Mouse (Mus musculus) kidney, embryonic 16.5 days (tissue): Measurements from ENCODE around the gene Tril. TPM values are rescaled to one million over a fixed set of nuclear protein-coding genes. Genes with fewer than 3 reads are reported as not detected.

Source experiments
- ATAC-seq: fragments of 200-750 bp; cut with Nextera tagmentation; 2 replicates; pipeline ENCODE4 v1.8.0; 2017; ENCODE audit warnings: moderate TSS enrichment; ENCODE audit not compliant: low FRiP score, low TSS enrichment
- H3K27ac ChIP-seq: fragments of 300-500 bp; sonication (generic); 2 replicates; pipeline ENCODE4 v1.5.1; 2014; ENCODE audit warnings: low read length
- H3K27me3 ChIP-seq: fragments of 300-500 bp; sonication (generic); 2 replicates; pipeline ENCODE4 v1.6.1; 2014; ENCODE audit warnings: low read length, control low read depth, mixed read lengths; ENCODE audit not compliant: insufficient read depth
- H3K36me3 ChIP-seq: fragments of 300-500 bp; sonication (generic); 2 replicates; pipeline ENCODE4 v1.6.1; 2014; ENCODE audit warnings: low read length, control low read depth, mixed read lengths; ENCODE audit not compliant: insufficient read depth
- H3K4me1 ChIP-seq: fragments of 300-500 bp; sonication (generic); 2 replicates; pipeline ENCODE4 v1.6.1; 2014; ENCODE audit warnings: low read length, control low read depth, mixed read lengths; ENCODE audit not compliant: insufficient read depth
- H3K4me2 ChIP-seq: fragments of 300-500 bp; sonication (generic); replicated peaks from 2 replicates; pipeline ENCODE4 v1.6.1; 2014; ENCODE audit warnings: low read depth, low read length
- H3K4me3 ChIP-seq: fragments of 300-500 bp; sonication (generic); 2 replicates; pipeline ENCODE4 v1.5.1; 2014; ENCODE audit warnings: mild to moderate bottlenecking, low read length
- H3K9ac ChIP-seq: fragments of 300-500 bp; sonication (generic); replicated peaks from 2 replicates; pipeline ENCODE4 v1.6.1; 2014; ENCODE audit warnings: low read length
- H3K9me3 ChIP-seq: fragments of 300-500 bp; sonication (generic); 2 replicates; pipeline ENCODE4 v1.6.1; 2016; ENCODE audit warnings: low read length, control low read depth
- WGBS: fragments of 180-500 bp; shearing (Covaris S2); extraction: QIAGEN DNeasy Blood & Tissue Kit; methylation state at CpG from one replicate; pipeline ENCODE4 v1.1.7; 2014; 5-methylcytosine and 5-hydroxymethylcytosine counted together
- polyA plus RNA-seq: library from polyadenylated mRNA; unstranded; fragments of >200 nt; fragmentation: Nextera tagmentation; extraction: Ambion mirVana; gene quantifications from 2 replicates; pipeline ENCODE4 v1.2.1, GENCODE M21; 2015

Tril gene
- polyA plus RNA-seq, 1 experiment from 2014 or later, result 83.7 TPM

DNA sequence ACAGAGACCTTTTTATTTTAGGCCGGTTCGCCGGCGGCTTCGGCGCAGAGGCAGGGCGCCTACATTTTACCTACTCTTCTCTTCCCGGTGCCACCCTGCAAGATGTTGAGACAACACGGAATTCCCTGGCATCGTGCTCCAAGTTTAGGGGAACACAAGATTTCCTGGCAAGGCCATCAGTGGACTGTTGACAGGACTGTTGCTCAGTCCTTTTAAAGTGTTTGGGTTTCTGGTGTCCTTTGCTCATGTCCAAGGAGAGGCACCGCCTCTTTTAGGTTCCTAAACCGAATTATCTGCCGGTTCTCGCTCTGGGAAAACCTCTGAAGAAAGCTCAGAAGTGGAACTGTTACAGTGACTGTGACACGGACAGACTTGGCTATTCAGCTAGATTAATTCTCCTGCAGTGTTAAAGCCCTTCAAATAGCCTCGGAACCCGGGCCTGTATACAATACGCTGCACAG, 441 bp upstream of the Tril start:
- Histone ChIP-seq H3K9me3 (no peaks in the 10 kb centered on the region), H3K27me3 (peaks cover 8% of the 10 kb centered on the region; the same call in 1 of the 2 replicates), H3K4me1 (peaks cover 35% of the 10 kb centered on the region), H3K4me3 (peak overlapping the region; percentile 59), H3K27ac (peak overlapping the region; percentile 98), H3K36me3 (no peaks in the 10 kb centered on the region), H3K4me2 (peak overlapping the region; percentile 86), H3K9ac (peak overlapping the region; percentile 91)
- ATAC-seq, result peak; percentile 1; the same call in 1 of the 2 replicates
- WGBS, result 2% methylated on average over 18 of the region's 18 CpGs

DNA sequence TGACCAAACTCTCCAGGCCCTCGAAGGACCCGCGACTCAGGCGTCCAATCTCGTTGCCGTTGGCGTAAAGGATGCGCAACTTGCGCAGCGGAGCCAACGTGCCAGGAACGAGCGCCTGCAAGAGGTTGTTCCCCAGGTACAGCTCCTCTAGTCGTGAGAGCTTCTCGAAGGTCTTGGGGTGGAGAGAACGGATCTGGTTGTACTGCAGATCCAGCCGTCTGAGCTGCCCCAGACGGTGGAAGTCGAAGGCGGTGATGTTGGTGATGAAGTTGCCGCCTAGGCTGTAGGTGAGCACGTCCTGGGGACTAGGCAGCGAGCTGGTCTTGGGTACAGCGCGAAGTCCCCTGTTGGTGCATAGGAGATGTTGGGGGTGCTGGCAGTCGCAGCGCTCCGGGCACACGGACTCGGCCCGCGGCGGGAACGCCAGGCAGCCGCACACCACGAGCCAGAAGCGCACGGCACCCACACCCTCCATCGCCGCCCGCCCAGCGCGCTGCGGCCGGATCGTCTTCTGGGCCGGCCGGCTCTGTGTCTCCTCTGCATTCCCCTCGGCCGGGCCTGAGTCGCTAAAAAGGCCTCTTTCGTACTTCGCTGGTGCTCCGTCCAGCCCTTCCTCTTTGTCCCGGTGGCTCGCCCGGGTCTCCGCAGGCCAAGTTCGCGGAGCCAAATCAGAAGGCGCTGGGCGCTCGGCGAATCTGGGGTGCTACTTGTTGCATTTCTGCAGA, 707 bp downstream of the Tril start:
- WGBS, result under 1% methylated on average over 63 of the region's 64 CpGs
- H3K9ac ChIP-seq, result peak overlapping the region; percentile 91
- peak overlapping the region; percentile 86 for H3K4me2 ChIP-seq
- H3K36me3 ChIP-seq, result peaks cover 3% of the 10 kb centered on the region
- ATAC-seq, result peak; percentile 10; the same call in 1 of the 2 replicates
- H3K9me3 ChIP-seq, result no peaks in the 10 kb centered on the region
- peak overlapping the region; percentile 98 for H3K27ac ChIP-seq
- H3K27me3 ChIP-seq, result peaks cover 8% of the 10 kb centered on the region; the same call in 1 of the 2 replicates
- peak overlapping the region; percentile 59 for H3K4me3 ChIP-seq
- H3K4me1 ChIP-seq, result peaks cover 35% of the 10 kb centered on the region

DNA sequence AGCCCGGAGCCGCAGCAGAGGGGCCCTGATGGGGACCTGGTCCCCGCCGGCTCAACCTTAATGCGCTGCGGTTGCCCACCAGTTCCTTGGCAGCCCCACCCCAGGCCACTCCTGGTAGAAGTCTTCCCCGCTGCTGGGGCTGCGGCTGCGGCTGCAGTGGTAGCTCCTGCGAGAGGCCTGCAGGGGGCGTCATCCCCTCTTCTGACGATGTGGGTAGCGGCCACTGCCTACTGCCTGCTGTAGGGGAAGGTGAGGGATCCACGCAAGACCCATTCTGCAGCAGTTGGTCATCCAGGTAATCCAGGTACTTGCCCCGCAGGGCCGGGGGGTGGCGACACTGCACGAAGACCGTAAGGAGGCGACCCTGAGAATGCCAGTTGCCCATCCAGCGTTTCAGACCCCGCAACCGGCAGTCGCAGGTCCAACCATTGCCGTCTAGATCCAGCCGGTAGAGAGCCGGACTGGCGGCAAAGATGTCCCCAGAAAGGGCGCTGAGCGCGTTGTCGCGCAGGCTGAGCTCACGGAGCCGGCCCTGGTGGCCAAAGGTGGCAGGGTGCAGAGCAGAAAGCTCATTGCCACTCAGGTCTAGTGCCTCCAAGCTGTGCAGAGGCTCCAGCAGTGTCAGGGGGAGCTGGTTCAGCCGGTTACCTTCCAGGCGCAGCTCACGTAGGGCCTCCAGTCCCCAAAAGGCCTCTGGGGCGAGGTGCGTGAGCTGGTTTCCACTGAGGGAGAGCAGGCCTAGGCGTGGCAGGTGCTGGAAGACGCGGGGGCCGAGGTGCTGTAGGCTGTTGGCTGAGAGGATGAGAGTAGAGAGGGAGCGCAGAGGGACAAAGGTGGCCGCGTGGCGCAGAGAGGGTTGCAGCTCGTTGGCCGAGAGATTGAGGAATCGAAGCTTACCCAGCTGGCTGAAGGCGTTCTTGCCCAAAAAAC, 1.6 kb downstream of the Tril start:
- Histone ChIP-seq H3K4me1 (peaks cover 35% of the 10 kb centered on the region), H3K4me2 (peak overlapping the region; percentile 86), H3K9me3 (no peaks in the 10 kb centered on the region), H3K27ac (peak overlapping the region; percentile 98), H3K36me3 (peaks cover 4% of the 10 kb centered on the region), H3K4me3 (peak overlapping the region; percentile 59), H3K27me3 (peaks cover 8% of the 10 kb centered on the region; the same call in 1 of the 2 replicates), H3K9ac (peak overlapping the region; percentile 91)
- peak; percentile 55 for ATAC-seq
- WGBS, result 1% methylated on average over 52 of the region's 52 CpGs

DNA sequence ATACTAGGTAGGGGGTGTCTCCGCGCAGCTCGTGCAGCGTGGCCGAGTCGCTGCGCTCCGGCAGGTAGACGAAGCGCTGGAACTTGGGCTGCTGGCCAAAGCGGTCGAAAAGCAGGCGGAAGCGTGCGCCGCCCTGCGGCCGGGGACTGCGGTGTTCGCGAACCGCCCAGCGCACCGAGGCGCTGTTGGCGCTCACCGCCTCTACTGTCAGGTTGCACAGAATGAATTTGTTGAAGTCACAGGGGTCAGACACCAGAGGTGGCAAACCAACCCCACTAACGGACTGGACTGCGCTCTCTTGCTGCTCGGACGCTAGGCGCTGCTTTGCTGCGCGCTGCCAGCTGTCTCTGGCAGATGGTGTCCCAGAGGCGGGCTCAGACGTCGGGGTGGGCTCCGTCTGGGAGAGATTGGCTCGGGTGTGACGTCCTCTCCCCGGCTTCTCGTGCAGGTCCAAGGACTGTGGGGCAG, 2.3 kb downstream of the Tril start:
- peaks cover 35% of the 10 kb centered on the region for H3K4me1 ChIP-seq
- under 1% methylated on average over 42 of the region's 42 CpGs for WGBS
- peaks cover 8% of the 10 kb centered on the region; the same call in 1 of the 2 replicates for H3K27me3 ChIP-seq
- peaks cover 4% of the 10 kb centered on the region for H3K36me3 ChIP-seq
- H3K9ac ChIP-seq, result peak overlapping the region; percentile 91
- ATAC-seq, result peak; percentile 3; the same call in 1 of the 2 replicates
- peak overlapping the region; percentile 86 for H3K4me2 ChIP-seq
- peak overlapping the region; percentile 98 for H3K27ac ChIP-seq
- no peaks in the 10 kb centered on the region for H3K9me3 ChIP-seq
- peak overlapping the region; percentile 59 for H3K4me3 ChIP-seq

DNA sequence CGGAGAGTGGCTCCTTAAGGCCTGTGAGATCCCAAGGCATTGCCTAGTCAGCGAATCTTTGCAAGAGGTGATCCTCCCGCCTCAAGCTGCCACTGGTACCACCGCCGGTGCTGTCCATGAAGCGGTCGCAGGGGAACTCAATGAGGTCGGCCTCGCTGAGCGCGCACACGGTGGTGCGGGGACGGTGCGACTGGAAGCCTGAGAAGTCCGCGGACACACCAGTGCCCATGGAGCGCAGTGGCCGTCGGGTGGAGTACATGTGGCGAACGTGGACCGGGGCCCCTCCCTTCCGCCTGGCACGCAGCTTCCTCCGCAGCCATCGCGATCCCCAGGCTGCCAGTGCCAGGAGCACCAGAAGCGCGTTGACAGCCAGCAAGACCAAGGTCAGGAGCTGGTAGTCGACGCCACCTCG, 2.9 kb downstream of the Tril start:
- peak overlapping the region; percentile 52 for H3K27ac ChIP-seq

DNA sequence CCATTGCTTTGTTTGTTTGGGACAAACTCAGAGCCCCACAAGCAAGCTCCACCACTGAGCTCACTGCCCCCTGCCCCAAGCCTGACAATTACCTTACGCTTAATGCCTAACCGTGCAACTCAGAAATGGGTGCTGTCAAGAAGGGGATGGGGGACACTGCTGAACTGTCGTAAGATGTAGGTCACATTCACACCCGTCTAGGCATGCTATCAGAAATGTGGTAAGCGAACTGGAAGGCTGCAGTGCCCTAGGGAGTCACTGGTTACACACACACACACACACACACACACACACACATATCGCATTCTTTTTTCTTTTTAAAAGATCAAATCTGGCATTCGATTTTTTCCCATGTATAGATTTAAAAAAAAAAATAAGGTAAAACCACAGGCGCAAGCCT, 4.0 kb downstream of the Tril start:
- Histone ChIP-seq H3K4me2 (peak overlapping the region; percentile 86), H3K4me1 (peaks cover 30% of the 10 kb centered on the region), H3K36me3 (peaks cover 4% of the 10 kb centered on the region), H3K27ac (no peak overlapping the region), H3K9ac (0 out of 2 replicates have a peak overlapping the region, but pooled peaks have one; percentile 7), H3K4me3 (peak overlapping the region; percentile 59), H3K9me3 (no peaks in the 10 kb centered on the region), H3K27me3 (peaks cover 8% of the 10 kb centered on the region; the same call in 1 of the 2 replicates)
- WGBS, result 52% methylated on average over 8 of the region's 8 CpGs
- no peak for ATAC-seq

More for the DNA sequence above, 2.9 kb downstream of the Tril start:
- H3K9ac ChIP-seq, result peak overlapping the region; percentile 91
- peaks cover 8% of the 10 kb centered on the region; the same call in 1 of the 2 replicates for H3K27me3 ChIP-seq
- ATAC-seq, result no peak
- peak overlapping the region; percentile 86 for H3K4me2 ChIP-seq
- H3K4me3 ChIP-seq, result peak overlapping the region; percentile 59
- H3K36me3 ChIP-seq, result peaks cover 4% of the 10 kb centered on the region
- 9% methylated on average over 32 of the region's 33 CpGs for WGBS
- H3K9me3 ChIP-seq, result no peaks in the 10 kb centered on the region
- H3K4me1 ChIP-seq, result peaks cover 35% of the 10 kb centered on the region

DNA sequence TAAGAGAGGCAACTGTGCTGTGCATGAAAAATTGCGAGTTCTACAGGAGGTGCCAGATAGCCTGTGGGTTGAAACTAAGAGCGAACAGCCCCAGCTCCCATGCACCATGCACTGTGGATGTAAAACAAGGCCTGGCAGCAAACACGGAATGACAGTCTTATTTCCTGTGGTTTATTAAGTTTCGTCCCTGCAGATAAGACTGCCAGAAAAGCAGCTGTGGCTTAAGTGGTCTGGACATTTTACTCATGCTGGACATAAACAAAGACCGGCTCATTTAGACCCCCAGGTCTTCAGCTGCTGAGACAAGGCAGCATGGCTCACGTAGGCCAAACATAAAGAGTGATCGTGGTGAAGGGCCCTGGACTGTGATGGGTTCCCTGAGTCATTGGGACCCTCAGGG, 4.9 kb downstream of the Tril start:
- 45% methylated on average over 7 of the region's 7 CpGs for WGBS
- Histone ChIP-seq H3K27ac (0 out of 2 replicates have a peak overlapping the region, but pooled peaks have one; percentile 32), H3K27me3 (peaks cover 8% of the 10 kb centered on the region; the same call in 1 of the 2 replicates), H3K9me3 (no peaks in the 10 kb centered on the region), H3K4me1 (peaks cover 23% of the 10 kb centered on the region), H3K36me3 (peaks cover 4% of the 10 kb centered on the region), H3K9ac (no peak overlapping the region), H3K4me3 (0 out of 2 replicates have a peak overlapping the region, but pooled peaks have one; percentile 1), H3K4me2 (peak overlapping the region; percentile 11)
- no peak for ATAC-seq

- Histone ChIP-seq H3K36me3 (peaks cover 4% of the 10 kb centered on the region), H3K27me3 (peaks cover 7% of the 10 kb centered on the region; the same call in 1 of the 2 replicates), H3K9ac (no peak overlapping the region), H3K4me1 (peaks cover 23% of the 10 kb centered on the region), H3K4me3 (no peak overlapping the region), H3K27ac (no peak overlapping the region), H3K4me2 (no peak overlapping the region), H3K9me3 (no peaks in the 10 kb centered on the region)
- ATAC-seq, result no peak
Measured at GRCm38 (mm10) chr6:53814214-53814613, 6.4 kb downstream of the Tril start.

- ATAC-seq, result no peak
Measured at GRCm38 (mm10) chr6:53812242-53812641, 8.4 kb downstream of the Tril start.

More at GRCm38 (mm10) chr6:53812242-53812641, 8.4 kb downstream of the Tril start:
- Histone ChIP-seq H3K27ac (no peak overlapping the region), H3K9ac (no peak overlapping the region), H3K9me3 (no peaks in the 10 kb centered on the region), H3K4me2 (no peak overlapping the region), H3K36me3 (peaks cover 4% of the 10 kb centered on the region), H3K4me1 (peaks cover 21% of the 10 kb centered on the region), H3K27me3 (no peaks in the 10 kb centered on the region), H3K4me3 (no peak overlapping the region)
- WGBS, result 59% methylated on average over 3 of the region's 3 CpGs
